Mouse (Mus musculus) neural tube, embryonic 11.5 days (tissue): Measurements from ENCODE around the gene Specc1l. TPM values are rescaled to one million over a fixed set of nuclear protein-coding genes. Genes with fewer than 3 reads are reported as not detected.
"Not testable (repeated sequence)": the region's sequence is repeated elsewhere in the genome, so short reads cannot be mapped to it uniquely, and the experiment has no call there.

Source experiments
- ATAC-seq: fragments of 200-750 bp; cut with Nextera tagmentation; 2 replicates; pipeline ENCODE4 v1.8.0; 2017; ENCODE audit warnings: moderate number of reproducible peaks, mild to moderate bottlenecking, moderate TSS enrichment, moderate library complexity; ENCODE audit not compliant: insufficient read depth, low FRiP score, low TSS enrichment
- DNase-seq: peaks from one replicate; pipeline ENCODE4 v3.0.0-alpha.2; 2015; ENCODE audit warnings: low spot score
- H3K27ac ChIP-seq: fragments of 300-500 bp; sonication (generic); 2 replicates; pipeline ENCODE4 v1.5.1; 2014; ENCODE audit warnings: low read depth, mild to moderate bottlenecking, low read length
- H3K27me3 ChIP-seq: fragments of 300-500 bp; sonication (generic); 2 replicates; pipeline ENCODE4 v1.6.1; 2014; ENCODE audit warnings: mild to moderate bottlenecking, low read length, mixed read lengths; ENCODE audit not compliant: control insufficient read depth, insufficient read depth
- H3K36me3 ChIP-seq: fragments of 300-500 bp; sonication (generic); 2 replicates; pipeline ENCODE4 v1.6.1; 2014; ENCODE audit warnings: mild to moderate bottlenecking, low read length, moderate library complexity, mixed read lengths; ENCODE audit not compliant: control insufficient read depth, insufficient read depth
- H3K4me1 ChIP-seq: fragments of 300-500 bp; sonication (generic); 2 replicates; pipeline ENCODE4 v1.6.1; 2014; ENCODE audit warnings: low read length, mixed read lengths; ENCODE audit not compliant: control insufficient read depth, insufficient read depth
- H3K4me2 ChIP-seq: fragments of 300-500 bp; sonication (generic); 2 replicates; pipeline ENCODE4 v1.6.1; 2014; ENCODE audit warnings: low read depth, mild to moderate bottlenecking, moderate library complexity
- H3K4me3 ChIP-seq: fragments of 300-500 bp; sonication (generic); 2 replicates; pipeline ENCODE4 v1.5.1; 2014; ENCODE audit warnings: low read depth, low read length
- H3K9ac ChIP-seq: fragments of 300-500 bp; sonication (generic); 2 replicates; pipeline ENCODE4 v1.6.1; 2014; ENCODE audit warnings: mild to moderate bottlenecking, low read length
- H3K9me3 ChIP-seq: fragments of 300-500 bp; sonication (generic); 2 replicates; pipeline ENCODE4 v1.6.1; 2016; ENCODE audit warnings: low read length; ENCODE audit not compliant: control insufficient read depth
- WGBS: fragments of 180-500 bp; shearing (Covaris S2); extraction: QIAGEN DNeasy Blood & Tissue Kit; methylation state at CpG from one replicate; pipeline ENCODE4 v1.1.7; 2014; 5-methylcytosine and 5-hydroxymethylcytosine counted together
- polyA plus RNA-seq: library from polyadenylated mRNA; unstranded; fragments of >200 nt; fragmentation: Nextera tagmentation; extraction: Ambion mirVana; gene quantifications from 2 replicates; pipeline ENCODE4 v1.2.1, GENCODE M21; 2014

Gene Specc1l
- polyA plus RNA-seq, 1 experiment from 2014 or later: 23.0 TPM

- Histone ChIP-seq H3K36me3 (no peaks in the 10 kb centered on the region), H3K9me3 (no peaks in the 10 kb centered on the region), H3K9ac (no peak overlapping the region), H3K4me2 (no peak overlapping the region), H3K27me3 (no peaks in the 10 kb centered on the region), H3K4me3 (no peak overlapping the region), H3K4me1 (no peaks in the 10 kb centered on the region), H3K27ac (no peak overlapping the region)
- ATAC-seq (no peak), DNase-seq (no peak)
- 94% methylated on average over 23 of the region's 23 CpGs for WGBS
Observed at GRCm38 (mm10) chr10:75333176-75333776, 121.4 kb downstream of the Specc1l start.

- no peak for ATAC-seq
- H3K36me3 ChIP-seq: no peaks in the 10 kb centered on the region
- H3K27me3 ChIP-seq: no peaks in the 10 kb centered on the region
- H3K4me2 ChIP-seq: no peak overlapping the region
- no peak for DNase-seq
- H3K27ac ChIP-seq: no peak overlapping the region
- WGBS: 79% methylated on average over 7 of the region's 7 CpGs
- no peak overlapping the region for H3K4me3 ChIP-seq
- H3K9ac ChIP-seq: no peak overlapping the region
- no peaks in the 10 kb centered on the region for H3K4me1 ChIP-seq
- no peaks in the 10 kb centered on the region for H3K9me3 ChIP-seq
Observed at GRCm38 (mm10) chr10:75334175-75334574, 122.3 kb downstream of the Specc1l start.

GRCm38 (mm10) chr10:75335075-75335474 is 123.2 kb downstream of the Specc1l start:
- DNase-seq (no peak), ATAC-seq (no peak)
- H3K27ac ChIP-seq: no peak overlapping the region
- H3K36me3 ChIP-seq: no peaks in the 10 kb centered on the region
- H3K4me1 ChIP-seq: no peaks in the 10 kb centered on the region
- 87% methylated on average over 6 of the region's 6 CpGs for WGBS
- H3K4me2 ChIP-seq: no peak overlapping the region
- no peaks in the 10 kb centered on the region for H3K27me3 ChIP-seq
- H3K9me3 ChIP-seq: no peaks in the 10 kb centered on the region
- H3K4me3 ChIP-seq: no peak overlapping the region
- H3K9ac ChIP-seq: no peak overlapping the region

- no peak for DNase-seq
- no peak overlapping the region for H3K4me2 ChIP-seq
- H3K4me3 ChIP-seq: no peak overlapping the region
- no peak overlapping the region for H3K27ac ChIP-seq
- no peaks in the 10 kb centered on the region for H3K4me1 ChIP-seq
- H3K27me3 ChIP-seq: no peaks in the 10 kb centered on the region
- WGBS: 76% methylated on average over 10 of the region's 10 CpGs
- no peaks in the 10 kb centered on the region for H3K36me3 ChIP-seq
- no peak overlapping the region for H3K9ac ChIP-seq
- no peak for ATAC-seq
- no peaks in the 10 kb centered on the region for H3K9me3 ChIP-seq
Observed at GRCm38 (mm10) chr10:75337231-75337630, 125.4 kb downstream of the Specc1l start.

GRCm38 (mm10) chr10:75338852-75339251 is 127.0 kb downstream of the Specc1l start:
- ATAC-seq (no peak), DNase-seq (no peak)
- Histone ChIP-seq H3K27me3 (no peaks in the 10 kb centered on the region), H3K4me2 (no peak overlapping the region), H3K9me3 (no peaks in the 10 kb centered on the region), H3K36me3 (no peaks in the 10 kb centered on the region), H3K4me1 (no peaks in the 10 kb centered on the region), H3K9ac (no peak overlapping the region), H3K27ac (no peak overlapping the region), H3K4me3 (no peak overlapping the region)
- 84% methylated on average over 5 of the region's 5 CpGs for WGBS

- DNase-seq (no peak), ATAC-seq (no peak)
- Histone ChIP-seq H3K27me3 (no peaks in the 10 kb centered on the region), H3K4me3 (no peak overlapping the region), H3K9ac (no peak overlapping the region), H3K27ac (no peak overlapping the region), H3K4me2 (no peak overlapping the region), H3K9me3 (no peaks in the 10 kb centered on the region), H3K36me3 (no peaks in the 10 kb centered on the region), H3K4me1 (no peaks in the 10 kb centered on the region)
- WGBS: 88% methylated on average over 7 of the region's 7 CpGs
Observed at GRCm38 (mm10) chr10:75339377-75339776, 127.5 kb downstream of the Specc1l start.

GRCm38 (mm10) chr10:75341936-75342335 is 130.1 kb downstream of the Specc1l start:
- Histone ChIP-seq H3K4me1 (no peaks in the 10 kb centered on the region), H3K4me2 (no peak overlapping the region), H3K4me3 (no peak overlapping the region), H3K36me3 (no peaks in the 10 kb centered on the region), H3K27ac (no peak overlapping the region), H3K9me3 (no peaks in the 10 kb centered on the region), H3K9ac (no peak overlapping the region), H3K27me3 (no peaks in the 10 kb centered on the region)
- 41% methylated on average over 8 of the region's 8 CpGs for WGBS
- DNase-seq (no peak), ATAC-seq (no peak)

GRCm38 (mm10) chr10:75344563-75344962 is 132.7 kb downstream of the Specc1l start:
- not testable (repeated sequence) for H3K36me3 ChIP-seq, DNase-seq, H3K9me3 ChIP-seq, H3K4me3 ChIP-seq, H3K27me3 ChIP-seq, ATAC-seq, H3K27ac ChIP-seq, H3K4me2 ChIP-seq, H3K4me1 ChIP-seq, H3K9ac ChIP-seq
- WGBS: 83% methylated on average over 1 of the region's 1 CpGs

- H3K27me3 ChIP-seq: no peaks in the 10 kb centered on the region
- no peak for ATAC-seq
- 92% methylated on average over 2 of the region's 2 CpGs for WGBS
- H3K36me3 ChIP-seq: no peaks in the 10 kb centered on the region
- H3K4me1 ChIP-seq: no peaks in the 10 kb centered on the region
- no peak for DNase-seq
- no peak overlapping the region for H3K4me2 ChIP-seq
- H3K4me3 ChIP-seq: no peak overlapping the region
- no peak overlapping the region for H3K9ac ChIP-seq
- no peak overlapping the region for H3K27ac ChIP-seq
- no peaks in the 10 kb centered on the region for H3K9me3 ChIP-seq
Observed at GRCm38 (mm10) chr10:75345265-75345664, 133.4 kb downstream of the Specc1l start.
